Mouse (Mus musculus) stomach, postnatal 0 days (tissue): ENCODE measurements around the gene Hist1h4f.
"Not testable (repeated sequence)": the region's sequence is repeated elsewhere in the genome, so short reads cannot be mapped to it uniquely, and the experiment has no call there.

Source experiments
- CTCF ChIP-seq: IDR thresholded peaks from 2 replicates; pipeline ENCODE4 v1.5.1; 2016; ENCODE audit warnings: antibody characterized with exemption, low read depth, mild to moderate bottlenecking, moderate library complexity
- EP300 ChIP-seq: optimal IDR thresholded peaks from 2 replicates; pipeline ENCODE3; 2016; ENCODE audit warnings: antibody characterized with exemption

- not testable (repeated sequence) for TF ChIP-seq CTCF, EP300
Measured at GRCm38 (mm10) chr13:23539821-23540220, 11.6 kb downstream of the Hist1h4f start.
